Comparison of ENCODE assay signal across 9 mouse cellular contexts in genomic region chr5:92698837-92699529, GRCm38 (mm10). TPM values are rescaled to one million over a fixed set of nuclear protein-coding genes. Genes with fewer than 3 reads are reported as not detected.
DNase-seq lines count a peak whose midpoint lies in the region; ATAC-seq lines count a peak whose summit lies in the region.
"Had no signal": no experiment of that assay in that cellular context is flagged by ENCODE, and none has a peak within 500 bp of the region (broad histone marks: within the 10 kb centered on the region; RNA-seq: fewer than 3 reads in every experiment).

No protein-coding gene starts in this region.

- no peaks in the 10 kb centered on the region for H3K27me3 ChIP-seq in kidney, embryonic 15.5 days
- no peaks in the 10 kb centered on the region for H3K27me3 ChIP-seq in embryonic facial prominence, embryonic 10.5 days (replicated peaks; ENCODE audit: low read depth, poor library complexity, severe bottlenecking)
- no peaks in the 10 kb centered on the region for H3K27me3 ChIP-seq in intestine, embryonic 14.5 days (replicated peaks; ENCODE audit: control insufficient read depth, insufficient read depth, low read length)
- no peaks in the 10 kb centered on the region for H3K27me3 ChIP-seq in neural tube, embryonic 12.5 days (replicated peaks)

- ATAC-seq in kidney, embryonic 15.5 days (replicated peaks; ENCODE audit: low FRiP score), result 0 out of 2 replicates have a peak, but pooled peaks have one; percentile 9
- ATAC-seq in intestine, embryonic 14.5 days (replicated peaks; ENCODE audit: low FRiP score, low TSS enrichment, low read depth), result no peak
- peak; percentile 70 for ATAC-seq in neural tube, embryonic 12.5 days (ENCODE audit: low FRiP score, low read depth)

- H3K4me2 ChIP-seq in kidney, embryonic 15.5 days, result peak overlapping the region; percentile 57
- peak overlapping the region; percentile 42 for H3K4me2 ChIP-seq in intestine, embryonic 14.5 days (ENCODE audit: low read length)
- peak overlapping the region; percentile 63 for H3K4me2 ChIP-seq in neural tube, embryonic 12.5 days (replicated peaks)

- H3K27ac ChIP-seq in kidney, embryonic 15.5 days, result no peak overlapping the region
- peak overlapping the region; percentile 81 for H3K27ac ChIP-seq in embryonic facial prominence, embryonic 10.5 days (replicated peaks)
- no peak overlapping the region for H3K27ac ChIP-seq in intestine, embryonic 14.5 days (ENCODE audit: low read depth)
- H3K27ac ChIP-seq in neural tube, embryonic 12.5 days, result peak overlapping the region; percentile 26; the same call in 1 of the 2 replicates

- peak overlapping the region; percentile 24 for H3K4me3 ChIP-seq in kidney, embryonic 15.5 days (replicated peaks)
- H3K4me3 ChIP-seq in embryonic facial prominence, embryonic 10.5 days, result peak overlapping the region; percentile 49
- H3K4me3 ChIP-seq in intestine, embryonic 14.5 days (ENCODE audit: low read depth, low read length), result no peak overlapping the region
- peak overlapping the region; percentile 22 for H3K4me3 ChIP-seq in neural tube, embryonic 12.5 days
- H3K4me3 ChIP-seq: myocyte had no signal

- 25% methylated on average over 17 of the region's 17 CpGs for WGBS in kidney, embryonic 15.5 days
- WGBS in embryonic facial prominence, embryonic 10.5 days, result 13% methylated on average over 17 of the region's 17 CpGs
- 20% methylated on average over 17 of the region's 17 CpGs for WGBS in intestine, embryonic 14.5 days
- 14% methylated on average over 17 of the region's 17 CpGs for WGBS in neural tube, embryonic 12.5 days

- H3K9ac ChIP-seq in kidney, embryonic 15.5 days, result no peak overlapping the region
- H3K9ac ChIP-seq in intestine, embryonic 14.5 days (ENCODE audit: low read length), result no peak overlapping the region
- H3K9ac ChIP-seq in neural tube, embryonic 12.5 days, result peak overlapping the region; percentile 51

- DNase-seq in kidney, adult 9 months, result no peak
- peak; percentile 56 for DNase-seq in embryonic facial prominence, embryonic 10.5 days (ENCODE audit: low spot score)
- no peak for DNase-seq in intestine, embryonic 14.5 days (ENCODE audit: low spot score)
- DNase-seq in urinary bladder, postnatal 4 days (ENCODE audit: low spot score in 2 of 2), result no peak
- DNase-seq in lung, postnatal 10 days, result no peak
- DNase-seq in natural killer cell, adult 2 months (ENCODE audit: low spot score in 2 of 2), result no peak

- no peaks in the 10 kb centered on the region for H3K9me3 ChIP-seq in kidney, embryonic 15.5 days (replicated peaks)
- H3K9me3 ChIP-seq in embryonic facial prominence, embryonic 10.5 days, result no peaks in the 10 kb centered on the region
- H3K9me3 ChIP-seq in intestine, embryonic 14.5 days (ENCODE audit: control insufficient read depth, low read length), result no peaks in the 10 kb centered on the region
- no peaks in the 10 kb centered on the region for H3K9me3 ChIP-seq in neural tube, embryonic 12.5 days

- H3K36me3 ChIP-seq in kidney, embryonic 15.5 days, result no peaks in the 10 kb centered on the region
- no peaks in the 10 kb centered on the region for H3K36me3 ChIP-seq in embryonic facial prominence, embryonic 10.5 days (replicated peaks)
- no peaks in the 10 kb centered on the region for H3K36me3 ChIP-seq in intestine, embryonic 14.5 days (ENCODE audit: control insufficient read depth, insufficient read depth, low read length)
- no peaks in the 10 kb centered on the region for H3K36me3 ChIP-seq in neural tube, embryonic 12.5 days

- peaks cover 17% of the 10 kb centered on the region for H3K4me1 ChIP-seq in kidney, embryonic 15.5 days
- peaks cover 24% of the 10 kb centered on the region for H3K4me1 ChIP-seq in embryonic facial prominence, embryonic 10.5 days
- peaks cover 9% of the 10 kb centered on the region; the same call in 1 of the 2 replicates for H3K4me1 ChIP-seq in intestine, embryonic 14.5 days (replicated peaks; ENCODE audit: control insufficient read depth, insufficient read depth, low read length)
- H3K4me1 ChIP-seq in neural tube, embryonic 12.5 days, result peaks cover 15% of the 10 kb centered on the region

RNA-seq across cellular contexts. Expression of gene Shroom3, which starts 15.7 kb away (rescaled TPM):
- polyA plus RNA-seq in kidney, embryonic 15.5 days (2015; fragmentation: Nextera tagmentation; extraction: Ambion mirVana), result 7.9 and 8.1 TPM in 2 replicates
- 4.5 and 4.8 TPM in 2 replicates for polyA plus RNA-seq in embryonic facial prominence, embryonic 10.5 days (2016; fragmentation: Nextera tagmentation; extraction: Ambion mirVana)
- 12.1 and 12.9 TPM in 2 replicates for polyA plus RNA-seq in intestine, embryonic 14.5 days (2014; fragmentation: Nextera tagmentation; extraction: Ambion mirVana)
- 4.7 and 6.2 TPM in 2 replicates for polyA plus RNA-seq in neural tube, embryonic 12.5 days (2016; fragmentation: Nextera tagmentation; extraction: Ambion mirVana)

RNA-seq across cellular contexts. Expression of gene Ccdc158, which starts 23.9 kb away (rescaled TPM):
- polyA plus RNA-seq in kidney, embryonic 15.5 days (2015; fragmentation: Nextera tagmentation; extraction: Ambion mirVana), result 0.94 and 0.97 TPM in 2 replicates
- 0.54 and 0.92 TPM in 2 replicates for polyA plus RNA-seq in embryonic facial prominence, embryonic 10.5 days (2016; fragmentation: Nextera tagmentation; extraction: Ambion mirVana)
- 1.3 and 1.8 TPM in 2 replicates for polyA plus RNA-seq in intestine, embryonic 14.5 days (2014; fragmentation: Nextera tagmentation; extraction: Ambion mirVana)
- polyA plus RNA-seq in neural tube, embryonic 12.5 days (2016; fragmentation: Nextera tagmentation; extraction: Ambion mirVana), result 0.46 and 0.71 TPM in 2 replicates
- polyA plus RNA-seq: myocyte had no signal

Comparison
In these comparisons a context has a peak if more than half of its experiments do, and no peak if none do; other contexts are left out.
1. H3K27ac ChIP-seq: peak in embryonic facial prominence, embryonic 10.5 days (single experiment) and neural tube, embryonic 12.5 days (single experiment); none in kidney, embryonic 15.5 days (single experiment) and intestine, embryonic 14.5 days (single experiment).
2. Peak in every context shown above with its lines, with median percentiles within 50 percentile points of each other: H3K4me2 ChIP-seq.